Mouse (Mus musculus) 416B (cell line): Measurements from ENCODE around the gene Sirpa.

Source experiments
- DNase-seq: peaks from one replicate; pipeline ENCODE4 v3.0.0; 2011; ENCODE audit warnings: low read depth

Sirpa gene

GRCm38 (mm10) chr2:129652616-129653015 lies 60.0 kb downstream of the Sirpa start:
- no peak for DNase-seq

GRCm38 (mm10) chr2:129653632-129654031 lies 61.0 kb downstream of the Sirpa start:
- no peak for DNase-seq

GRCm38 (mm10) chr2:129654233-129654950 lies 61.8 kb downstream of the Sirpa start:
- no peak for DNase-seq

GRCm38 (mm10) chr2:129655033-129655432 lies 62.4 kb downstream of the Sirpa start:
- DNase-seq: no peak

- no peak for DNase-seq
Measured at GRCm38 (mm10) chr2:129658796-129659195, 66.2 kb downstream of the Sirpa start.

- DNase-seq: no peak
Measured at GRCm38 (mm10) chr2:129660020-129660419, 67.4 kb downstream of the Sirpa start.

GRCm38 (mm10) chr2:129662484-129662883 lies 69.8 kb downstream of the Sirpa start:
- no peak for DNase-seq

- DNase-seq: no peak
Measured at GRCm38 (mm10) chr2:129671911-129672310, 79.3 kb downstream of the Sirpa start.

GRCm38 (mm10) chr2:129674935-129675634 lies 82.5 kb downstream of the Sirpa start:
- DNase-seq: peak; percentile 73

- DNase-seq: no peak
Measured at GRCm38 (mm10) chr2:129677664-129678063, 85.0 kb downstream of the Sirpa start.

GRCm38 (mm10) chr2:129679066-129679465 lies 86.4 kb downstream of the Sirpa start:
- DNase-seq: no peak

GRCm38 (mm10) chr2:129680236-129680635 lies 87.6 kb downstream of the Sirpa start:
- no peak for DNase-seq
